Mouse (Mus musculus) liver, embryonic 14.5 days (tissue): ENCODE measurements at regions not wholly inside any gene's neighbourhood (a gene's known extent, or its start where the extent isn't known, plus 50 kb on each side); places are given as distances from the start of the nearest gene placed in this dataset.
"Not testable (repeated sequence)": the region's sequence is repeated elsewhere in the genome, so short reads cannot be mapped to it uniquely, and the experiment has no call there.

ENCODE experiments used
- CTCF ChIP-seq: IDR thresholded peaks from 2 replicates; pipeline ENCODE4 v1.5.1; 2016; ENCODE audit warnings: antibody characterized with exemption, low read depth, control low read depth
- EP300 ChIP-seq: IDR thresholded peaks from 2 replicates; pipeline ENCODE4 v1.6.1; 2016; ENCODE audit warnings: antibody characterized with exemption, low read depth

GRCm38 (mm10) chr13:107549995-107550394 is 494.3 kb upstream of the Smim15 start:
- not testable (repeated sequence) for TF ChIP-seq CTCF, EP300
